Mouse (Mus musculus) left cerebral cortex, adult 8-10 months (tissue): Measurements from ENCODE around the gene Syt7. TPM values are rescaled to one million over a fixed set of nuclear protein-coding genes. Genes with fewer than 3 reads are reported as not detected.
A peak's percentile ranks its signal among the peaks of the same experiment; 100 is the strongest.

ENCODE experiments used
- DNase-seq, 2 experiments: peaks; one replicate each; pipeline ENCODE4 v3.0.0; 2022; ENCODE audit warnings: low spot score in 2 of 2
- total RNA-seq, 4 experiments: library from RNA; stranded (reverse); gene quantifications; 2 replicates each; pipeline ENCODE4 v1.2.4; 2022

The Syt7 gene
- total RNA-seq, result 100 to 1,000 TPM; 268 to 306 (median 296) TPM

GRCm38 (mm10) chr19:10388615-10389313 is at the start of gene Syt7:
Gene Syt7, plus strand, starts transcription at chr19:10389090.
- peak; percentile 71 to 74 for DNase-seq

- DNase-seq, result no peak
These were observed 49.6 kb upstream of the Syt7 start for GRCm38 (mm10) chr19:10339271-10339670.

- no peak for DNase-seq
These were observed 48.2 kb upstream of the Syt7 start for GRCm38 (mm10) chr19:10340661-10341060.

DNA sequence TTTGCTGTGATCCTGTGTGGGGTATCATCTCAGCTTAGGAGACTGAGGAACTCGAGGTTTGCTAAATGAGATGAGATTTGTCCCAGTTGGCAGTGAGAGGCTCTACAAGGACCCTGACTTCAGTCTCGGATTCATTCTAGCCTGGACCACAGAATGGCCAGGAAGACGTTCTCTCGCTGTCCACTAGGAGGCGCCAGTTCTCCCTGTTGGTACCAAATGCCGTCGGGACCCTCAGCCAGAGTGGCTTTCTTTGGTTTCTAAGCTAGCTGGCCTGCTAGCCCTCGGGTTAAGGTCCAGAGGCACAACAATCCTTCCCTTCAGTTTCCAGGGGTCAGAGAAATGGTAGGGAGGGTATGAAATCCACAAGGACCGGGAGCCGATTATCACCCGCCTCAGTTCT is 47.7 kb upstream of the Syt7 start:
- DNase-seq, result peak in 1 of 2 experiments; percentile 52

GRCm38 (mm10) chr19:10341817-10342439 is 47.0 kb upstream of the Syt7 start:
- peak; percentile 53 to 77 for DNase-seq

- DNase-seq, result peak in 1 of 2 experiments; percentile 40
These were observed 45.0 kb upstream of the Syt7 start for GRCm38 (mm10) chr19:10343866-10344265.

DNA sequence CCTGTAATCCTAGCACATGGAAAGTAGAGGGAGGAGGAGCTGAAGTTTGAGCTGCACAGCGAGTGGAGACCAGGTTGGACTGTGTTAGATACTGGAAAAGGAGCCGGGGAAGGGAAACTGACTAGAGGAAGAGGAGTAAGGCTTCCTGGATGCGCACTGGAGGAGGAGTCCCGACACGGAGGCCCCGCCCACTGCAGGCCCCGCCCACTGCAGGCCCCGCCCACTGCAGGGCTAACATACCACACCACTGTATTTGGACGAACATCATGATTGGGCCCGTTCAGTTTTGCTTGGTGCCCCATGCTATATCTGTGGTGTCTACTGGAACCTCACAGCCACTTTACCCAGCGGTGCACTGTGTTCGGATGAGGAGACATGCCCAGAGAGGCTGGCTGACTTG is 43.2 kb upstream of the Syt7 start:
- DNase-seq, result no peak

- no peak for DNase-seq
These were observed 41.1 kb upstream of the Syt7 start for GRCm38 (mm10) chr19:10347628-10348273.

GRCm38 (mm10) chr19:10352218-10352617 is 36.7 kb upstream of the Syt7 start:
- DNase-seq, result no peak

DNA sequence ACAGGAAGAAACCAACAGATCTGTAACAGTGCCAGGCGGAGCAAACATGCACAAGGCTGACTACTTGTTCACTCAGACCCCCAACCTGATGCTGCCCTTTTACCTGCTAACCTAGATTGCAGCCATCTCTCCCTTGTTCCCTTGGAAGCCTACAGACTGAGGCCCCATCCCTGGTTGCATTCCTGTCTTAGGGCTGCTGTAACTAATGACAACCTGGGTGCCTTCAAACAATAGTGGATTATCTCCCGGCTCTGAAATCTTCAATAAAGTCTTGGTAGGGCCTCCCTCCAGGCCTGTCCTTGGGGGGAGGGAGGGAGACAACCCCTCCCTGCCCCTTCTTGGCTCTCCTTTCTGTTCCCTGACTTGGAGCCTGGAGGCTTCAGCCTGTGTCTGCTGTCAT is 34.1 kb upstream of the Syt7 start:
- DNase-seq, result no peak

GRCm38 (mm10) chr19:10356845-10357503 is 31.9 kb upstream of the Syt7 start:
- DNase-seq, result no peak

DNA sequence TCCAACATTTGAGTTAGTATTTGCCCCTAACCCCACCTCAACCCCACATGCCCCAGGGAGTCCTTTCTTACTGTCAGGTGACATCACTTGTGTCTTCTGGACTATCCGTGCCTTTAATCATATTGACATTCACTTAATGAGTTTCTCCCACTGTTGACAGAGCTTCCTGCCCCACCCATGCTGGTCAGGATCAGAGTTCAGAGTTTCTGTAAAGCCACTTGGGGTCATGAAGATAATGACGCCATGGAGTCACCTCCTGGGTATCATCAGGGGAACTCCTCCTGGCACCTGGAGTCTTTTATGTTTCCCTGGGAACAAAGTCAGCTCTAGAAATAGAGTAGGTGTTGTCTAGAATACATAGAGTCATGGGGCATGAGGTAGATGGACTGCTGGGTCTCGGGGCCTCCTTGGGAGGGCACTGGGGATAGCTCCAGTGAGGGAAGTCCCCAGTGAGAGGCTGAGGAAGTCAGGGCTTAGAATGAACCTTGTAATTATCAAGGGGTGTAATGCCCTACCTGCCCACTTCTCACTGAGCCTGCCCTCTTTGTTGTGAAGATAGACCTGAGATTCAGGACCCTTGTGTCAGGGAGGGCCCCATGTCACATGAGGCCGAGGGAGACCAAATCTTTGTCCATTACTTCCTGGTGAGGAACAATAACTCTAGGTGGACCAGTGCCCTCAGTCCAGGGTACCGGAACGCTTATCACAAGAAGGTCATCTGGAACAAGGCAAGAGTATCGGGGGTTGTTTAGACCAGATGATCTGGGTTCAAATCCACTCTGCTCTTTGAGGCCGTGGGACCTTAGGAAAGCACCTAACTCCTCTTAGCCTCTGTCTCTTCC is 29.6 kb upstream of the Syt7 start:
- DNase-seq, result no peak

- DNase-seq, result peak in 1 of 2 experiments; percentile 65
These were observed 26.3 kb upstream of the Syt7 start for GRCm38 (mm10) chr19:10362473-10363129.

DNA sequence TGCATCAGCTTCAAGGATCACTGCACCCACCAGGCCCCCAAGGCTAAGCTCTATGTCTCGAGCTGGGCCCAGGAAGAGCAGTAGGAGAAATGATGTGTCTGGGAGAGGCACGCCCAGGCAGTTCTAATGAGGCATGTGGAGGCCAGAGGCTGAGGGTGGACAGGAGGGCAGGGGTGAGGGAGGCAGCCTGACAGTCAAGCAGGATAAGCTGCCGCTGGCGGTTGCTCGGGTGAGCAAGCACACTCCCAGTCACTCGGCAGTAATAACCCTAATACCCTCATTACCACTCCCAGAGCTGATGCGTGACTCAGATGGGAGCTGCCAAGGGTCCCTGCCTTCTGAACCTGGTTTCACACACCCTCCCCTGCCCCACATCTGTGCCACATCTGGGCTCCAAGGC is 25.0 kb upstream of the Syt7 start:
- no peak for DNase-seq

GRCm38 (mm10) chr19:10366116-10366845 is 22.6 kb upstream of the Syt7 start:
- DNase-seq, result no peak

DNA sequence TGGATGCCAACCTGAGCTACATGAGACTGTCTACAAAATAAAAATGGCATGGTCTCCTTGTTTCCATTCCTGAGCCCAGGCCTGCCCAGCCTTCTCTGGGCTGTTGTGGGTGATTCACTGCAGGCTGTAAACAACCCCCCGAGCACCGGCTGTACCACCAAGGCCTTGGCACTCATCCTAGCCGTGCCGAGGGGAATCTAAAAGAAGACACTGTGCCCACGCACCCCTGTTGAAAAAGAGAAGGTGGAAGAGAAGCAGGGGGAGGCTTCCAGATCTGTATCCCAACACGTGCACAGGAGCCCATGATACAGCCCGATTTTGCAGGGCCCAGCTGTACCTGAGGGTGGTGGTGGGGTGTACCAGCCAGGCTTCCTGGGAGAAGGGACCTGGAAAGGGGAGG is 21.1 kb upstream of the Syt7 start:
- DNase-seq, result peak in 1 of 2 experiments; percentile 88

- DNase-seq, result no peak
These were observed 19.0 kb upstream of the Syt7 start for GRCm38 (mm10) chr19:10369936-10370335.

DNA sequence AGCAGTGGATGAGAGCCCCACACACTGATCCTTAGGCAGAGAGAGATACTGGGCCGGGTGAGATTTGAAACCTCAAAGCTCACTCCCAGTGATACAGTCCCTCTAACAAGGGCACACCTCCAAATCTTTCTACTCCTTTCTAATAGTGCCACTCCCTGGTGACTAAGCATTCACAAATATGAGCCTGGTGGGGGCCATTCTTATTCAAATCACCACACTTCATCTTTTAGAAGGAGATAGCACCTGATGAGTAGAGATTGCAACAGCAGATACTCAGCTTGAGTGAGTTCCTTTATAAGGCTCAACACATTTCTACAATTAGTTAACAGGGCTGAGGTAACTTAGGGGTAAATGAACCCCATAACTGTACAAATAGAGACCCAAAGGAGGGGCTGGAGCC is 15.7 kb upstream of the Syt7 start:
- DNase-seq, result no peak

DNA sequence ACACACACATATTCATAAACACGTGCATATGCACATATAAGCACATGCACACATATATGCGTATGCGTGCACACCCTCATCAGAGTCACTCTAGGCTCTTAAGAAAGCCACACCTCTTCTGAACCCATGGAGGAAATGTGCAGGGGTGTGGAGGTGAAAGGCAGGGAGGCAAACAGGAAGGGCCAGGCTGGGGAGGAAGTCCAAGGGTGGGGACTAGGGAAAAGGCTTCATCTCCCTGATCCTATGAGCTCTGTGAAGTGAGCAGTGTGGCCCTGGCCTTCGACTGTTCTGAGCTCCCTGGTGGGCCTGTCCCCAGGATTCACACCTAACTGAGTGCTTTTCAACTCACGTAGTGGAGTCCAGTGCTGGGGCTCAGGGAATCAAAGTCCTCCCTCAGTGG is 13.6 kb upstream of the Syt7 start:
- no peak for DNase-seq

DNA sequence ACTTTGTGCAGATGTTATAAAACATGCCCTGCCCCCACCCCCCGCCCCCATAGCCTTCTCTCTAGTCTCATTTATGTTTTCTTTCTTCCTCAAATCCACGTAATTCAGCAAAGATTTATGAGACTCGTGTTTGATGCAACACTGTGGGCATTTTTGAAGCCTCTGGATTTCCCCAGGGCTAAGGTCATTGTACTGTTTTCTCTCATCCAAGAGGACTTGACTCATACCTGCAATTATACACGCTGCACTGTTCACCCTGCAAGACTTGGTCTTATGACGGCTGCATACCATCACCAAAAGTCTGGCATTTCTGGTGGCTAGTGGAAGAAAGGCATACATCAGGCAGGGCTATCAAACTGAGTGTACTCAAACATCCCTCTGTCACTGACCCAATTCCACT is 8.9 kb upstream of the Syt7 start:
- DNase-seq, result no peak
